Mouse (Mus musculus): ENCODE results near the gene Cry2. TPM values are rescaled to one million over a fixed set of nuclear protein-coding genes. Genes with fewer than 3 reads are reported as not detected.

Cry2 gene
- polyA plus RNA-seq, 1 experiment from 2014 or later = 49.0 TPM

DNA sequence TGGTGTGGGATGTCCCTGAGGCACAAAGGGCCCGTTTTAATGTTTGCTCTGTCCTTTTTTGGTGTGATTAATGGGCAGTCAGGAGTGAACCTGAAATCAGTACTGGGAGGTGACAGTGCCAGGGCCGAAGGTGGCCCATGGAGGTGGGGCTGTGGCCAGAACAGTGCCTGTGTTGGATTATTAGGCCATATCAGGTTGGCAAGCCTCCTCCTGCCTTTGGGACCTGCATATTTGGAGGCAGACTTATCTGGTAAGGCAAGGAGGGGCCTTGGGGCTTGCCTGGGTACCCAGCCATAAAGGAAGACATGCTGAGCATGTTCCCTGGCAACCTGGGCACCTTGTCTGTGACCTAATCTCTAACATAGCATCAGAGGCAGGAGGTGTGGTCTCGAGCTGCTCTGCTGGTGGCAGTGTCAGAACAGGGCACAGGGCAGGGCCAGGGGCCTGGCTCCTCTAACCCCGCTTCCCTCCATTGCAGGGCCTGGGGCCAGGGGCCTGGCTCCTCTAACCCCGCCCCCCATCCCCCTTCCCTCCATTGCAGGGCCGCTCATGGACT, 53.3 kb downstream of the Cry2 start:
- Histone ChIP-seq H3K9ac (no peak overlapping the region), H3K4me3 (no peak overlapping the region), H3K4me2 (no peak overlapping the region), H3K27ac (no peak overlapping the region), H3K9me3 (no peaks in the 10 kb centered on the region), H3K27me3 (replicated peaks) (no peaks in the 10 kb centered on the region), H3K4me1 (peaks cover 10% of the 10 kb centered on the region), H3K36me3 (replicated peaks) (peaks cover 48% of the 10 kb centered on the region)
- ATAC-seq (replicated peaks) = no peak
- 76% methylated on average over 6 of the region's 6 CpGs for WGBS

DNA sequence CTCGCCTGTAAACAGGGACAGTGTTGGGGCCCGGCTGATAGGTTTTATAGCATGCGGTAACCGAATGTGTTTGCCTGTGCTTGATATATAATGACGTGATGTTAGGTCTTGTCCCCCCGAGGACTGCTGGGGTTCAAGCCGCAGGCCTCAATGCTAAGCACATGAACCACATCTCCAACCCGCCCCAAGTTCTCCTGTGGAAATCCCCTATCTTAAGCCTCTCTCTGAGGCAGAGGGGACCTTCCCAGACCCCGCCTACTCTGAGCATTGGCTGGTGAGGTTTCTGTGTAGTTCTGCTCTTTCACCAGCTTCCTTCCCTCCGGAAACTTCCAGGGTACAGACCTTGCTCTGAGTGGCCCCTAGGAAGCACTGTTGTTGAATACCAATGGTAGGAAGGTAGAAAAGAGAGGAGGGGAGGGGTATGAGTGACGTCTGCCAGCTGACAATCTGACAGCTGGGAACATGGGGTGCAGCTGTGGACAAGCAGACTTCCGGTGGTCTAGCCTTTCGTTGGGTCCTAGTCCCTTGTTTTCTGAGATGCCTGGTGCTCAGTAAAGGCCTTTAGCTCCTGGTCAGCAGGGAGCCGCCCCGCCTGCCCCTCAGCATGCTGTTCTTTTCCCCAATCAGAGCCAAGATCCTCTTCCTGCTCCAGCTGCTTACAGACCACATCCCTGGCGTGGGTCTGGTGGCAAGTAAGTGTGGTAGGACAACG, 53.9 kb downstream of the Cry2 start:
- no peaks in the 10 kb centered on the region for H3K9me3 ChIP-seq
- no peak overlapping the region for H3K9ac ChIP-seq
- no peak overlapping the region for H3K27ac ChIP-seq
- H3K4me3 ChIP-seq = no peak overlapping the region
- no peak for ATAC-seq (replicated peaks)
- H3K27me3 ChIP-seq (replicated peaks) = no peaks in the 10 kb centered on the region
- peaks cover 11% of the 10 kb centered on the region for H3K4me1 ChIP-seq
- peaks cover 42% of the 10 kb centered on the region for H3K36me3 ChIP-seq (replicated peaks)
- no peak overlapping the region for H3K4me2 ChIP-seq
- WGBS = 82% methylated on average over 17 of the region's 17 CpGs

DNA sequence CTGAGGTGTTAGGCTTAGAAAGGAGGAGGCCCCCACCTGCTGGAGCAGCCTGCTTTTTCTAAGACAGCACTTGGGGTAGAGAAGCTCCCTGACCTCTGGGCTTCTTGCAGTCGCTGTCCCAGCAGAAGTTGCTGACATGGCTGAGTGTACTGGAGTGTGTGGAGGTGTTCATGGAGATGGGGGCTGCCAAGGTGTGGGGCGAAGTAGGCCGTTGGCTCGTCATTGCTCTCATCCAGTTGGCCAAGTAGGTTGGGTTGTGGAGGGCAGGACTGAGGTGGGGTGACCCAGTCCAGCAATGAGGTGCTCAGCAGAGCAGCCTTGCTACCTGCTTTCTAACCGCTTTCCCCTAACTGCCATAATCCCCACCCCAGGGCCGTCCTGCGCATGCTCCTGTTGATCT, 56.5 kb downstream of the Cry2 start:
- H3K36me3 ChIP-seq (replicated peaks) = peaks cover 22% of the 10 kb centered on the region; the same call in 1 of the 2 replicates
- WGBS = 94% methylated on average over 7 of the region's 7 CpGs
- peaks cover 31% of the 10 kb centered on the region for H3K4me1 ChIP-seq
- H3K9ac ChIP-seq = no peak overlapping the region
- ATAC-seq (replicated peaks) = no peak
- H3K4me2 ChIP-seq = no peak overlapping the region
- no peaks in the 10 kb centered on the region for H3K27me3 ChIP-seq (replicated peaks)
- H3K4me3 ChIP-seq = no peak overlapping the region
- no peak overlapping the region for H3K27ac ChIP-seq
- H3K9me3 ChIP-seq = no peaks in the 10 kb centered on the region

DNA sequence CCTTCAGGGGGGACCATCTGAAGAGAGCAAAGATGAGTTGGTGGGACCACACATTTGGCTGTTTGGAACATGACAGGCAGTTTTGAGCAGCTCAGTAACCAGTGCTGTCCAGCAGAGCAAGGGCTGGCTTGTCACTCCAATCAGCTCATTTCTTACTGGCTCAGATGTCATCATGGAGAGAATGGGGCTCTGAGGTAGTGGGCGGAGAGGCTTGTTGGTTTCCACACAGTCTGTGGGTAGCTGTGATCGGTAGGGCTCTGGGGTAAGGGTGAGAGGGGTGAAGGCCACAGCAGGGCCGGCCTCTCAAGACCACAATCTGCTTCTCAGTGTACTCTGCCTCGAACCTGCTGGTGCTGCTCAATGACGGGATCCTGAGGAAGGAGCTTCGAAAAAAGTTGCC, 57.5 kb downstream of the Cry2 start:
- Histone ChIP-seq H3K27me3 (replicated peaks) (peaks cover 2% of the 10 kb centered on the region; the same call in 1 of the 2 replicates), H3K4me1 (peaks cover 41% of the 10 kb centered on the region), H3K36me3 (replicated peaks) (peaks cover 13% of the 10 kb centered on the region; the same call in 1 of the 2 replicates), H3K9me3 (no peaks in the 10 kb centered on the region), H3K4me2 (peak overlapping the region; percentile 84), H3K4me3 (peak overlapping the region; percentile 85), H3K9ac (peak overlapping the region; percentile 65; the same call in 1 of the 2 replicates), H3K27ac (no peak overlapping the region)
- 85% methylated on average over 6 of the region's 6 CpGs for WGBS
- no peak for ATAC-seq (replicated peaks)

DNA sequence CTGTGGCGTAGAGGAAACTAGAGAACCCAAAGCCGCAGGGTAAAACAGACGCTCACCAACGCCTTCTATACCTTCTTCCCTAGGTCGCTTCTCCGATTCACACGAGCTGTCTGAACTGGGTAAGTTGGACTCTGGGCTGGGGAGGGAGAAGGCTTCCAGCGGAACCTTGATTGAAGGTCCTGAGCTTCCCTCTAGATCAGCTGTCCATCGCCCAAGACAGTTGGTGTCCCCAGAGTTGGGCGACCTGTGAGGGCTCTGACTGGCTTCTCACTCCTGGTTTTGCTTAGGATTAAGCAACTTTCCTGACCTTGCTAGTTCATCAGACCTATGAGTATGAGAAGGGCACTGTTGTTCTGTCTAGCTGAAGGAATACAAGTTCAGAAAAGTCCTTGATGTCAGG, 58.1 kb downstream of the Cry2 start:
- H3K27me3 ChIP-seq (replicated peaks) = peaks cover 7% of the 10 kb centered on the region
- H3K9me3 ChIP-seq = no peaks in the 10 kb centered on the region
- peak overlapping the region; percentile 85 for H3K4me3 ChIP-seq
- ATAC-seq (replicated peaks) = peak; percentile 2; the same call in 1 of the 2 replicates
- H3K27ac ChIP-seq = peak overlapping the region; percentile 85
- peak overlapping the region; percentile 65 for H3K9ac ChIP-seq
- peak overlapping the region; percentile 84 for H3K4me2 ChIP-seq
- WGBS = 11% methylated on average over 10 of the region's 10 CpGs
- H3K4me1 ChIP-seq = peaks cover 46% of the 10 kb centered on the region
- H3K36me3 ChIP-seq (replicated peaks) = peaks cover 9% of the 10 kb centered on the region; the same call in 1 of the 2 replicates

DNA sequence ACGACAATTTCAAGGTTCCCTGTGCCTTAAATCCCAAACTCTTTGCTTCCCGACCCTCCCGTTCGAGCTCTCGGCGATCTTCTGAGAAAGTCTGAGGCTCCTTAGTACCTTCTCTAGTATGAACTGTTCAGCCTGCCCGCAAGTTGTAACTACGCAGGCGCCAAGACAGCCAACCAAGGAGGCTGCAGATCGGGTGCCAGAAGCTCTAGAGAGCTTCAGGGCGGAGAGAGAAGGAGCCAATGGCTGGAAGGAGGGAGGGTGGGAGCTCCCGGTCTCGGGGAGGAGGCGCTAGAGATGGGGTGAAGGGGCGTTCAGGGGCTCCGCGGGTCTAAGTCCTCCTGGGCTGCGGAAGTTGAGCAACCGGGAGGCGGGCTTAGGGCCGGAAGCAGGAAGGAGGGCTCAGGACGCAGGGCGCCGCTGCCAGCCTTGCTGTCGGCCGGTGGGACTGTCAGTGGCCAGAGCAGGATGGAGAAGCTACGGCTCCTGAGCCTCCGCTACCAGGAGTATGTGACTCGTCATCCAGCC, 58.7 kb downstream of the Cry2 start:
- no peaks in the 10 kb centered on the region for H3K9me3 ChIP-seq
- H3K4me1 ChIP-seq = peaks cover 52% of the 10 kb centered on the region
- WGBS = under 1% methylated on average over 29 of the region's 29 CpGs

DNA sequence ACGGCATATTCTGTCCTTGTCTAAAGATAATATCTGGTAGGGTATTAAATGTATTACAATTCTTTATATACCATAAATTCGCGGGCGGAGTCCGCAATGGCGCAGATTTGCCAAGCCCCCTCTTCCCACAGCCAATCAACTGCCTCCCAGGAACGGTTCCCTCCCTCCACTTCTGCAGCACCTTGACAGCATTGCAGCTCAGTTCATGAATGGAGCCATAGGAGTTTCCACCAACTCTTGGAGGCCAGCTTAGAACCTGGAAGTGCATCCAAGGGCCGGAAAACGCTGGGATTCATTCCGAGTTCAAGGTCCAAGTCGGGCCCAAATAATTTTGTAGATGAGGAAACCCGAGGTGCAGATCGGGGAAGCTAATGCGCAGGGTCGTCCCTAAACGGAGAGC, 59.3 kb downstream of the Cry2 start, which contains the start of the genes Pex16 and Large2:
TSS of gene Pex16 (plus strand) at position 163 of the 400 bp plus-strand sequence.
TSS of gene Large2 (minus strand) at position 356 of the 400 bp plus-strand sequence.
- Histone ChIP-seq H3K27me3 (replicated peaks) (peaks cover 20% of the 10 kb centered on the region), H3K9ac (peak within 1 kb of the TSS; percentile 65), H3K4me1 (peaks cover 53% of the 10 kb centered on the region), H3K4me3 (peak within 1 kb of the TSS; percentile 85), H3K27ac (peak within 1 kb of the TSS; percentile 85), H3K9me3 (no peaks in the 10 kb centered on the region), H3K36me3 (replicated peaks) (peaks cover 9% of the 10 kb centered on the region; the same call in 1 of the 2 replicates), H3K4me2 (peak within 1 kb of the TSS; percentile 84)
- 6% methylated on average over 16 of the region's 16 CpGs for WGBS
- peak; percentile 53 for ATAC-seq (replicated peaks)

More for the DNA sequence above, 58.7 kb downstream of the Cry2 start:
- Histone ChIP-seq H3K4me2 (peak overlapping the region; percentile 84), H3K27ac (peak overlapping the region; percentile 85), H3K9ac (peak overlapping the region; percentile 65), H3K27me3 (replicated peaks) (peaks cover 13% of the 10 kb centered on the region), H3K4me3 (peak overlapping the region; percentile 85), H3K36me3 (replicated peaks) (peaks cover 9% of the 10 kb centered on the region; the same call in 1 of the 2 replicates)
- ATAC-seq (replicated peaks) = peak; percentile 94

DNA sequence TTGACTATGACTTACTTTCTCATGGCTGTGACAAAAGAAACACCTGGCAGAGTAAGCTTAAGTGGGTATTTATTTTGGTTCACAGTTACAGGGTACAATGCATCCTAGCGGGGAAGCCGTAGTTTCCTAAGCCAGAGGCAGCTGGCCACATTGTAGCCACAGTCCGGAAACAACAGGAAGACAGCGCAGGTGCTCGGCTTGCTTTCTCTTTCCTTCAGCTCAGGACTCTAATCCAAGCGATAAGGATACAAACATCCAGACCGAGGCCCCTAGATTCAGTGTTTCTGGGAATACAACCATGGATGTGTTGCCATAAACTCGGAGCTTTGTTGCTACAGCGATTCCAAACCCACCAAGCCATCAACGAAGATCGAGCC, 60.4 kb downstream of the Cry2 start:
- 55% methylated on average over 11 of the region's 11 CpGs for WGBS
- Histone ChIP-seq H3K9me3 (no peaks in the 10 kb centered on the region), H3K36me3 (replicated peaks) (no peaks in the 10 kb centered on the region), H3K4me2 (no peak overlapping the region), H3K4me3 (no peak overlapping the region), H3K27ac (no peak overlapping the region), H3K27me3 (replicated peaks) (peaks cover 27% of the 10 kb centered on the region), H3K9ac (no peak overlapping the region), H3K4me1 (peaks cover 53% of the 10 kb centered on the region)
- no peak for ATAC-seq (replicated peaks)

DNA sequence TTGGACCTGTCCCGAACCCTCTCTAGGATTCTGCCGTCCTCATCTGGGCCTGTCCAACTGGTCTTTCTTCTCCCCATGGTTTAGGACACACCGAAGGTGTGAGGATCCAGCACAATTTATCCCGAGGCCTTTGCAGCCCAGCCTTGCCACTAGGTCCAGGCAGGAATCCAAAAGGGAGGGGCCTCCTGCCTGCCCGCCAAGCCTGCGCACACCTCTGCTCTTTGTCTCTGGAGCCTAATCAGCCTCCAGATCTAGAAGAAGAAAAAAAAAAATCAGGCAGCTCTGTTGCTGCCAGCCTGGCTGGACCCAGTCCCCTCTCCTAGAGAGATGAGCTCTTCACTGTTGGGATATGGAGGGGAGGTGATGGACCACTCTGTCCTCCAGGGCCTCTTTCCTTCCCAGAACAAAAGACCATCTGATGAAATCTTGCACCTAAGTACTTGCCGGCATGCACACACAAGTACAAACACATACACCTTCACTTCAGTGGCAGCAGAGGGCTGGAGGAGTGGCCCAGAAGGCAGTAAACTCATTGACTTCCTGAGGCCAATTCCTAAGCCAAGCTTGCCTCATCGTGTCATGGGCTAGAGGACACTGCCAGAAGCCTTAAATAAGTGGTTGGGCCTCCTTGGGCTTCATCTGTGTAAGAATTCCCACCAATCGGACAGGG, 60.9 kb downstream of the Cry2 start:
- 14% methylated on average over 9 of the region's 9 CpGs for WGBS
- H3K9me3 ChIP-seq = no peaks in the 10 kb centered on the region
- no peak overlapping the region for H3K9ac ChIP-seq
- ATAC-seq (replicated peaks) = no peak
- peaks cover 53% of the 10 kb centered on the region for H3K4me1 ChIP-seq
- H3K36me3 ChIP-seq (replicated peaks) = no peaks in the 10 kb centered on the region
- no peak overlapping the region for H3K4me3 ChIP-seq
- 0 out of 2 replicates have a peak overlapping the region, but pooled peaks have one; percentile 6 for H3K27ac ChIP-seq
- peaks cover 27% of the 10 kb centered on the region for H3K27me3 ChIP-seq (replicated peaks)
- no peak overlapping the region for H3K4me2 ChIP-seq

DNA sequence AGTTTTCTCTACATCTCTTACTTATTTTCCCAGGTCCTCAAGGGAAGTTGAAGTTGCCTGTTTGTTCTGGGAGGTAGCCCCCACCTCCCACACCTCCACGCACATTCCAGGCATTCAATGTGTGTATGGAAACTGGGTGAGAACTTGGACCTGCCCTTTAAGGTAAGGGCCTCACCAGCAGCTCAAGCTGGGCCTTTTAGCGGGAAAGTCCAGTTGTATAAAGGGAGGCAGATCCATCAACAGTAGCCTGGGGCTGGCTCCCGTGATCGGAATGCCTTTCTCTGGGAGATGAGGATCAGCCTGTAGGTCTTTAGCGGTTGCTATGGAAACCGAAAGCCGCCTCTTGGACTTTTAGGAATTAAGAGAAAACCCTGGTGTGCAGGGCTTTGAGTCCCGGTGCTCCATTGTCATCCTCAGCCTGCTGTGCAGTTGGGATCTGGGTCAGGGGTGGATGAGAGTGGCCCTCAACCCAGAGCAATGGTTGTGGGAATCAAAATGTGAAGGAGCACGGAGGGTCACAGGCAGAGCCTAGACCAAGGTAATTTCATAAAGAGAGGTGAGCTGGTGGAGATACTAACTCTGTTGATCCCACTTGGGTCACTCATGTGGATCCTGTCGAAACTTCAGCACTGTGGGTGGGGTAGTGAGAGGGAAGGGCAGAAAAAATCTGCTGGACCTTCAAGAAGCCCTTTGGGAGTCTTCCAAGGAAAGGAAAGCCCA, 61.7 kb downstream of the Cry2 start:
- H3K27me3 ChIP-seq (replicated peaks) = peaks cover 27% of the 10 kb centered on the region
- H3K27ac ChIP-seq = 0 out of 2 replicates have a peak overlapping the region, but pooled peaks have one; percentile 6
- no peak overlapping the region for H3K9ac ChIP-seq
- peaks cover 53% of the 10 kb centered on the region for H3K4me1 ChIP-seq
- H3K36me3 ChIP-seq (replicated peaks) = no peaks in the 10 kb centered on the region
- H3K4me2 ChIP-seq = no peak overlapping the region; the same call in 1 of the 2 replicates
- H3K4me3 ChIP-seq = no peak overlapping the region
- 7% methylated on average over 10 of the region's 10 CpGs for WGBS
- ATAC-seq (replicated peaks) = no peak
- H3K9me3 ChIP-seq = no peaks in the 10 kb centered on the region

DNA sequence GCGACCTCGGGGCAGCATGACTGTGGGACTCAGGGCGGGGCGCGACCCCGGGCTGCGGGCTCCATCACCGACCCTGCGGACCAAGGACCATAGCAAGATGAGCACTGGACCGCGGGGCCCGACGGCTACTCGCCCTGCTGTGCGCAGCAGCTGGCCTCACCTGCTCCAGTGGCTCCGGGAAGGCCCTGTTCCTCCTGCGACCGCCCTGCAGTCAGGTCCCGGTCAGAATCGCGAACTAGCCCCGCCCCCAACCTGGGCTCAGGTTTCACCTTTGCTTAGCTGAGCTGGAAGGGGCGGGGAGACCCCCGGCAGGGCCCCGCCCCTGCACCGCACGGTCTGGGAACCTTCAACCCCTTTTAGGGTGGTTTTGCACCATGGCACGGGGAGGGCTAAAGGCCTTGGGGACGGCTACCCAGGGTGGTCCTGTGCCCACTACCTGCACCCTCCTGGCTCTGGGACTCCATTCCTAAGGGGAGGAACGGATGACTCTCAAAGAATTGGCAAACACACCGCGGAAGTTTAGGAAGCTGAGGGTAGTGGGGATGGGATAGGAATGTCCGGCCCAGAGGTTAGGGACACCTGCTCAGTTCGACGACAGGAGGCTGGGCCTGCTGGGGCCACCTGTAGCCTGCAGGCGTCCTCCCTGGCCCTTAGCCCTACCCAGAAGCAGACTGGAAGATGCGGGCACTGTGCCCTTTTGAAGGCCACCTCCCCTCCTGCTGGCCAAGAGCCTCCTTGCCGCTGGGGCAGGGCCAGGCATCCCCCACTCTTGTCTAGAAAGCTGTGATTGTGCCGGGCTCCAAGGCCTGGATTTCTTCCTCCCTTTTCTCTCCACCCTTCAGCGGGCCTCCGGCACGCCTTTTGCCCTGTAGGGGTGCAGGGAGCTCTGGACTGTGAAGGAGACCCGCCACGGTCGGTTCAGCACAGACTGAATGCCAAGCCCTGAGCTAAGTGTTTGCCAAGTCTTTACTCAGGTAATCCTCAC, 62.7 kb downstream of the Cry2 start:
- Histone ChIP-seq H3K4me1 (peaks cover 48% of the 10 kb centered on the region), H3K4me3 (peak overlapping the region; percentile 33), H3K27ac (no peak overlapping the region)

More for the DNA sequence above, 62.7 kb downstream of the Cry2 start:
- peak overlapping the region; percentile 59 for H3K4me2 ChIP-seq
- 3% methylated on average over 45 of the region's 45 CpGs for WGBS
- no peaks in the 10 kb centered on the region for H3K9me3 ChIP-seq
- H3K27me3 ChIP-seq (replicated peaks) = peaks cover 27% of the 10 kb centered on the region
- ATAC-seq (replicated peaks) = no peak
- no peak overlapping the region for H3K9ac ChIP-seq
- H3K36me3 ChIP-seq (replicated peaks) = no peaks in the 10 kb centered on the region

All from midbrain, embryonic 15.5 days (tissue).